7 mouse cellular contexts compared by ENCODE assay signal in genomic region chr3:102335146-102335545, GRCm38 (mm10).
DNase-seq lines count a peak whose midpoint lies in the region; ATAC-seq and TF ChIP-seq lines count a peak whose summit lies in the region.

No protein-coding gene starts in this region.

- no peak overlapping the region for H3K4me2 ChIP-seq in neural tube, embryonic 15.5 days
- no peak overlapping the region for H3K4me2 ChIP-seq in limb, embryonic 14.5 days (replicated peaks; ENCODE audit: low read depth, low read length, severe bottlenecking)

- peaks cover 7% of the 10 kb centered on the region; the same call in 1 of the 2 replicates for H3K27me3 ChIP-seq in neural tube, embryonic 15.5 days (replicated peaks)
- H3K27me3 ChIP-seq in limb, embryonic 14.5 days (ENCODE audit: control insufficient read depth, insufficient read depth, low read length): no peaks in the 10 kb centered on the region

- H3K27ac ChIP-seq in neural tube, embryonic 15.5 days (replicated peaks): no peak overlapping the region
- no peak overlapping the region for H3K27ac ChIP-seq in limb, embryonic 14.5 days (replicated peaks; ENCODE audit: low read depth, low read length)

- no peaks in the 10 kb centered on the region for H3K36me3 ChIP-seq in neural tube, embryonic 15.5 days
- H3K36me3 ChIP-seq in limb, embryonic 14.5 days (ENCODE audit: control insufficient read depth, insufficient read depth, low read length): no peaks in the 10 kb centered on the region

- H3K9me3 ChIP-seq in neural tube, embryonic 15.5 days (replicated peaks): no peaks in the 10 kb centered on the region
- peaks cover 4% of the 10 kb centered on the region; the same call in 1 of the 2 replicates for H3K9me3 ChIP-seq in limb, embryonic 14.5 days (ENCODE audit: control insufficient read depth, low read length)

- 81% methylated on average over 3 of the region's 3 CpGs for WGBS in neural tube, embryonic 15.5 days
- 73% methylated on average over 3 of the region's 3 CpGs for WGBS in limb, embryonic 14.5 days

- no peak overlapping the region for H3K9ac ChIP-seq in neural tube, embryonic 15.5 days (replicated peaks)
- no peak overlapping the region for H3K9ac ChIP-seq in limb, embryonic 14.5 days (ENCODE audit: low read depth, low read length, severe bottlenecking)

- TF ChIP-seq POLR2A in limb, embryonic 14.5 days (IDR thresholded peaks at IDR 0.05; ENCODE audit: borderline replicate concordance, extremely low read depth, insufficient read depth, insufficient read length): no peak

- DNase-seq in neural tube, embryonic 10.5 days (ENCODE audit: extremely low spot score, low spot score): peak; percentile 48
- peak; percentile 67 for DNase-seq in adrenal gland, postnatal 10 days
- peak; percentile 50 for DNase-seq in embryo, embryonic 9.5 days (ENCODE audit: extremely low spot score)
- DNase-seq in heart, postnatal 4 days: peak; percentile 80
- peak; percentile 59 for DNase-seq in limb, embryonic 14.5 days (ENCODE audit: low spot score)
- DNase-seq in testis, postnatal 10 days (ENCODE audit: low spot score): peak; percentile 76

- H3K4me3 ChIP-seq in neural tube, embryonic 15.5 days (replicated peaks): no peak overlapping the region
- no peak overlapping the region for H3K4me3 ChIP-seq in limb, embryonic 14.5 days (replicated peaks; ENCODE audit: low read length)

- H3K4me1 ChIP-seq in neural tube, embryonic 15.5 days: no peaks in the 10 kb centered on the region
- no peaks in the 10 kb centered on the region; the same call in 1 of the 2 replicates for H3K4me1 ChIP-seq in limb, embryonic 14.5 days (ENCODE audit: control insufficient read depth, insufficient read depth, low read length)

- no peak for ATAC-seq in neural tube, embryonic 15.5 days (ENCODE audit: low FRiP score)
- ATAC-seq in limb, embryonic 14.5 days (ENCODE audit: low FRiP score, low read depth): peak; percentile 60
